Mouse (Mus musculus) forebrain, embryonic 13.5 days (tissue): ENCODE measurements around the gene Edaradd. TPM values are rescaled to one million over a fixed set of nuclear protein-coding genes. Genes with fewer than 3 reads are reported as not detected.
"Not testable (repeated sequence)": the region's sequence is repeated elsewhere in the genome, so short reads cannot be mapped to it uniquely, and the experiment has no call there.

Experiments used
- ATAC-seq: fragments of 200-750 bp; cut with Nextera tagmentation; 2 replicates; pipeline ENCODE4 v1.8.0; 2017
- H3K27ac ChIP-seq: fragments of 300-500 bp; sonication (generic); 2 replicates; pipeline ENCODE4 v1.5.1; 2015; ENCODE audit warnings: inconsistent platforms, mild to moderate bottlenecking, moderate library complexity
- H3K27me3 ChIP-seq: fragments of 300-500 bp; sonication (generic); 2 replicates; pipeline ENCODE4 v1.6.1; 2015; ENCODE audit warnings: mild to moderate bottlenecking, inconsistent platforms
- H3K36me3 ChIP-seq: fragments of 300-500 bp; sonication (generic); 2 replicates; pipeline ENCODE4 v1.6.1; 2015; ENCODE audit warnings: mild to moderate bottlenecking, inconsistent platforms; ENCODE audit not compliant: poor library complexity, severe bottlenecking
- H3K4me1 ChIP-seq: fragments of 300-500 bp; sonication (generic); 2 replicates; pipeline ENCODE4 v1.6.1; 2015; ENCODE audit warnings: inconsistent platforms
- H3K4me2 ChIP-seq: fragments of 300-500 bp; sonication (generic); 2 replicates; pipeline ENCODE4 v1.6.1; 2015; ENCODE audit warnings: inconsistent platforms, mild to moderate bottlenecking, moderate library complexity
- H3K4me3 ChIP-seq: fragments of 300-500 bp; sonication (generic); 2 replicates; pipeline ENCODE4 v1.5.1; 2015; ENCODE audit warnings: mild to moderate bottlenecking, inconsistent platforms
- H3K9ac ChIP-seq: fragments of 300-500 bp; sonication (generic); 2 replicates; pipeline ENCODE4 v1.6.1; 2015; ENCODE audit warnings: mild to moderate bottlenecking, inconsistent platforms
- H3K9me3 ChIP-seq: fragments of 300-500 bp; sonication (generic); replicated peaks from 2 replicates; pipeline ENCODE4 v1.6.1; 2016; ENCODE audit warnings: inconsistent platforms
- WGBS: fragments of 180-500 bp; shearing (Covaris S2); methylation state at CpG from one replicate; pipeline ENCODE4 v1.1.7; 2015; 5-methylcytosine and 5-hydroxymethylcytosine counted together
- polyA plus RNA-seq: library from polyadenylated mRNA; unstranded; fragments of >200 nt; fragmentation: Nextera tagmentation; extraction: Ambion mirVana; gene quantifications from 2 replicates; pipeline ENCODE4 v1.2.1, GENCODE M21; 2015

The Edaradd gene
- polyA plus RNA-seq, 1 experiment from 2014 or later = 1.3 TPM

DNA sequence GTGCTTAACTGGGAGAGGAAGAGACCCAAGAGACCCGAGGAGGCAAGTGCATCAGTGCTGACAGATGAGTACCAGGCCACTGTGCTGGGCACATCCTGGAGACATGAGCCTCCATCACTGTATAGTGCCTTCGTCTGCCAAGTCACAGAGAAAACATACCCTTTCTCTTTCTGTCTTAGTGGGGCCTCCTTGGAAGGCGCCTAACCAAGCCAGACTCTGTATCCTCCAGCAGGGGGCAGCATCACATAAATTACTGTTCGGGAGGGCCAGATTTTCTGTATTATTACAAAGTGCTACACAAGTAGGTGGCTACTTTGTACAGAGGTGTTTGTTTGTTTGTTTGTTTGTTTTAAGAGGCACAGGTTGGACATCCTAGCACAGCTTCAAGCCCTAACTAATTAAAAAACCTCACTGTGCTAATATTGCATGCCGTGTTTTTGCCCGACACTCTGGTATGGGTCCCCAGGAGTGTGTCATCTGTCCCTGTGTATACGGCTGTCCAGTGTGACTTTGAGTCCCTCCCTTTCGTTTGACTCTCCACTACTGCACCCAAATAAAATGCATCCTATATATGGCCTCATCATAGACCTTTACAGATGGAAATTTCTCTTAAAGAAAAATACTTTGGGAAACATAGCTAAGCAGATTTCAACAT, 46.4 kb downstream of the Edaradd start:
- H3K9me3 ChIP-seq = no peaks in the 10 kb centered on the region
- no peak overlapping the region for H3K4me2 ChIP-seq
- H3K27me3 ChIP-seq = no peaks in the 10 kb centered on the region
- 43% methylated on average over 8 of the region's 8 CpGs for WGBS
- H3K4me3 ChIP-seq = no peak overlapping the region
- no peaks in the 10 kb centered on the region for H3K4me1 ChIP-seq
- H3K9ac ChIP-seq = no peak overlapping the region
- ATAC-seq = peak; percentile 91
- H3K27ac ChIP-seq = no peak overlapping the region
- H3K36me3 ChIP-seq = no peaks in the 10 kb centered on the region

DNA sequence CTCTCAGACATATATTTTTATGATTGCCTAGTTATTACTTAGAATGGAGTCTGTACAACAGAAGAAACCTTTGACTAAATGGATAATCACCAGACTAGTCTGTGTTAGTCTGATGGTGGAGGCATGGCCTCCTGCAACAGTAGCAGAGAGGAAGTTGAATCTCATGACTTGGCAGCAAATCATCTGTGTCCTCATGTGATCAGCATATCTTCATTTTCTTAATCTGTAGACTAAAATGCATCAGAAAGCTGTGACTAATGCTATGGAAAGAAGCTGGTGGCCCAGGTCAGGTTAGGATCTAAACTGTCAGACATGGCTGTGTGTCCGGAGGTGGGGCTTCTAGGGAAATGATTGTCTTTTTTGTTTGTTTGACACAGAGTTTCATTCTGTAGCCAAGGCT, 51.8 kb downstream of the Edaradd start:
- Histone ChIP-seq H3K27ac (no peak overlapping the region), H3K4me3 (no peak overlapping the region), H3K9me3 (no peaks in the 10 kb centered on the region), H3K4me2 (no peak overlapping the region), H3K27me3 (no peaks in the 10 kb centered on the region), H3K36me3 (no peaks in the 10 kb centered on the region), H3K4me1 (no peaks in the 10 kb centered on the region), H3K9ac (no peak overlapping the region)
- WGBS = 94% methylated on average over 1 of the region's 1 CpGs
- no peak for ATAC-seq

- Histone ChIP-seq H3K4me3 (no peak within 1 kb of the TSS), H3K36me3 (no peaks in the 10 kb centered on the region), H3K4me1 (peaks cover 13% of the 10 kb centered on the region), H3K27ac (no peak within 1 kb of the TSS), H3K27me3 (no peaks in the 10 kb centered on the region), H3K4me2 (no peak within 1 kb of the TSS), H3K9ac (no peak within 1 kb of the TSS), H3K9me3 (no peaks in the 10 kb centered on the region)
- 87% methylated on average over 1 of the region's 1 CpGs for WGBS
- no peak for ATAC-seq
Observed at GRCm38 (mm10) chr13:12464844-12465243, 55.4 kb downstream of the Edaradd start, which contains the start of gene Lgals8. Gene Lgals8 (minus strand): TSS chr13:12464944.

DNA sequence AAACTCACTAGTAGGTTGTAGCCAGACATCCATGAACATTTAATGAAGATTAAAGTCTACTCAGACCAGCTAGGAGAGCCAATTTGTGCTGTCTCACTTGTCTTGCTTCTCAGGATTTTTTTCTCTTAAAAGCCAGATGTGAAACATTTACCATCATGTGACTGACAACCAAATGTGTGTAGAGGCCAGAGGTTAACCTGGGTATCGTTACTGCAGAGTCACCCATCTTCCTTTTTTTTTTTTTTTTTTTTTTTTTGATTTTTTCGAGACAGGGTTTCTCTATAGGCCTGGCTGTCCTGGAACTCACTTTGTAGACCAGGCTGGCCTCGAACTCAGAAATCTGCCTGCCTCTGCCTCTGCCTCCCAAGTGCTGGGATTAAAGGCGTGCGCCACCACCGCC, 56.1 kb downstream of the Edaradd start:
- WGBS = 85% methylated on average over 6 of the region's 6 CpGs
- not testable (repeated sequence) for H3K27me3 ChIP-seq, H3K36me3 ChIP-seq, H3K4me2 ChIP-seq, H3K9ac ChIP-seq, H3K4me3 ChIP-seq, ATAC-seq, H3K9me3 ChIP-seq, H3K27ac ChIP-seq
- H3K4me1 ChIP-seq = peaks cover 13% of the 10 kb centered on the region

- H3K9me3 ChIP-seq = no peaks in the 10 kb centered on the region
- H3K4me3 ChIP-seq = no peak overlapping the region
- H3K4me2 ChIP-seq = no peak overlapping the region
- no peak for ATAC-seq
- H3K27ac ChIP-seq = no peak overlapping the region
- 82% methylated on average over 4 of the region's 4 CpGs for WGBS
- no peaks in the 10 kb centered on the region for H3K36me3 ChIP-seq
- H3K9ac ChIP-seq = no peak overlapping the region
- H3K27me3 ChIP-seq = no peaks in the 10 kb centered on the region
- peaks cover 13% of the 10 kb centered on the region for H3K4me1 ChIP-seq
Observed at GRCm38 (mm10) chr13:12462623-12463022, 57.6 kb downstream of the Edaradd start.

- no peaks in the 10 kb centered on the region for H3K9me3 ChIP-seq
- H3K27ac ChIP-seq = no peak overlapping the region
- peak overlapping the region; percentile 73 for H3K9ac ChIP-seq
- WGBS = 5% methylated on average over 7 of the region's 7 CpGs
- peak overlapping the region; percentile 81 for H3K4me2 ChIP-seq
- no peaks in the 10 kb centered on the region for H3K36me3 ChIP-seq
- ATAC-seq = peak; percentile 52
- peak overlapping the region; percentile 66 for H3K4me3 ChIP-seq
- peaks cover 13% of the 10 kb centered on the region for H3K4me1 ChIP-seq
- no peaks in the 10 kb centered on the region for H3K27me3 ChIP-seq
Observed at GRCm38 (mm10) chr13:12461730-12462119, 58.5 kb downstream of the Edaradd start.

DNA sequence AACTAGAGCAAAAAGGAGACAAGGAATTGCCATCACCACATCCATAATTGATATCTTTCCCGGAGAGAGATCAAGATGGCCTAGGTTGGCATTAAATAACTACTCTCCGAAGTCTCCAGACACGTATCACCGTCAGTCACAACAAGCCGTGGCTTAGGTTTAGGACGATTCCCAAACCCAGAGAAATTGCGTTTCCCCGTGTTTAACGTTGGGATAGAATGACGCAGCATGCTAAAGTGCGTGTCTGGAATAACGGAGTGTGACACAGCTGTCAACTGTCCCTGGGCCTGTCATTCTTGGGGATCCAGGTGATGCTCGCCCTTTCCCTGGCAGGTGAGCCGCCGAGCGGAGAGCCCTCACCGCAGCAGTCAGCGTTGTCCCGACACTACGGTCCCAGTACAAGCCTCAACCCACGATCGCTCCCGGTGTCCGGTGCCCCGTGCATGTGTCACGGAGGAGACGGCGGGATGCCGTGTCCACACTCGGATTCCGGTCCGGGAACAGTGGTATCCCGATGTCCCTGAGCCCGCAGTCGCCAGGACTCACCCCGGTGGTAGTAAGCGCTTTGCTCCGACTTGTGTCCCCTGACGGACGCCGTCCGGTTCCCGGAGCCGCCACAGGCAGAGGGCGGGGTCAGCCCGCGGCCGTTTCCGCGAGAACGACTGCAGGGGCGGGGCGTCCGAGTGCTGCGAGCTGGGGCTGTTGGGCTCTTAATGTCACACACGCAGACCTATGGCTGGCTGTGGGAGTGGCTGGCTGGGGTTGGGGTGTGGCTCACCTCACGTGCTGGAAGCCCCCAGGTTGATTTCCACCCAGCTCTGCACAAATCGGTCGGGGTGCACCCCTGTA, 59.1 kb downstream of the Edaradd start:
- Histone ChIP-seq H3K4me3 (peak overlapping the region; percentile 66), H3K9me3 (no peaks in the 10 kb centered on the region), H3K4me2 (peak overlapping the region; percentile 81), H3K27ac (no peak overlapping the region), H3K36me3 (no peaks in the 10 kb centered on the region), H3K9ac (peak overlapping the region; percentile 73), H3K27me3 (no peaks in the 10 kb centered on the region), H3K4me1 (peaks cover 13% of the 10 kb centered on the region)
- WGBS = under 1% methylated on average over 59 of the region's 59 CpGs
- ATAC-seq = peak; percentile 96

- H3K9me3 ChIP-seq = no peaks in the 10 kb centered on the region
- peaks cover 13% of the 10 kb centered on the region for H3K4me1 ChIP-seq
- 0 out of 2 replicates have a peak, but pooled peaks have one; percentile 3 for ATAC-seq
- no peaks in the 10 kb centered on the region for H3K36me3 ChIP-seq
- H3K9ac ChIP-seq = peak overlapping the region; percentile 73
- peak overlapping the region; percentile 81 for H3K4me2 ChIP-seq
- no peak overlapping the region for H3K27ac ChIP-seq
- WGBS = 7% methylated on average over 8 of the region's 8 CpGs
- no peaks in the 10 kb centered on the region for H3K27me3 ChIP-seq
- peak overlapping the region; percentile 66 for H3K4me3 ChIP-seq
Observed at GRCm38 (mm10) chr13:12460443-12460842, 59.8 kb downstream of the Edaradd start.

- H3K4me2 ChIP-seq = no peak overlapping the region
- no peak for ATAC-seq
- no peak overlapping the region for H3K9ac ChIP-seq
- no peaks in the 10 kb centered on the region for H3K9me3 ChIP-seq
- H3K36me3 ChIP-seq = 0 out of 2 replicates have a peak, but pooled peaks cover 3% of the 10 kb centered on the region
- peaks cover 10% of the 10 kb centered on the region; the same call in 1 of the 2 replicates for H3K4me1 ChIP-seq
- WGBS = 84% methylated on average over 7 of the region's 7 CpGs
- no peaks in the 10 kb centered on the region for H3K27me3 ChIP-seq
- H3K27ac ChIP-seq = no peak overlapping the region
- H3K4me3 ChIP-seq = no peak overlapping the region
Observed at GRCm38 (mm10) chr13:12456711-12457110, 63.5 kb downstream of the Edaradd start.

DNA sequence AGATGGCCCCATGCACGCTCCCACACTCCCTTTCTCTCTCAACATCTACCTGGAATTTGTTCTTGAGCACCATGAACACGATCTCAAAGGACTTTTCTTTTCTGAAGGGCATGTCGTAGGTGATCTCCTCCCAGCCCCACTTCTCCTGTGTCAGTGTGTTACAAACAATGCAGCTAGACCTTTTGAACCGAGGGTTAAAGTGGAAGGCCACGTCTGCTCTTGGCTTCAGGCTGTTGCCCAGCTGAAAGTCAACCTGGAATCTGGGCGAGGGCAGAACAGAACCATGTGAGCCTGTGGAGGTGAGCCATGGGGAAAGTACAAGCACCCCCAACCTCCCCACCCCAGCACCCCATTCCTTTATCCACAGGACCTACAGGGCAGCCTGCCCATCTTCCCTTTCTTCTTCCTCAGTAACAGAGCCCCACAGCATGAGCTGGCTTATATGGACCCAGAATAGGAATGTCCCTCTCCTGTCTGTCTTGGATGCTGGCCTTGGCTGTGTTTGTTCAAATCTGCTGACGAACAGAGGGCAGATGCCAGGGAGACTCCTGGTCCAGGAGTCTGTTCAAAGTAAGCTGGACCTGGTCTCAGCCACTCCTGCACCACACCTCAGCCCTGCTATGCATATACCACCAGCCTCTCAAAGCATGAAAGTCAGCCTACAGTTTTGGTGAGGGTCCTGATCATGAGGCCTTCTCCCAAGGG, 65.4 kb downstream of the Edaradd start:
- 0 out of 2 replicates have a peak, but pooled peaks cover 3% of the 10 kb centered on the region for H3K36me3 ChIP-seq
- no peak overlapping the region for H3K4me3 ChIP-seq
- no peaks in the 10 kb centered on the region for H3K9me3 ChIP-seq
- no peaks in the 10 kb centered on the region for H3K4me1 ChIP-seq
- no peak overlapping the region for H3K4me2 ChIP-seq
- ATAC-seq = no peak
- no peaks in the 10 kb centered on the region for H3K27me3 ChIP-seq
- 85% methylated on average over 7 of the region's 7 CpGs for WGBS
- no peak overlapping the region for H3K9ac ChIP-seq
- H3K27ac ChIP-seq = no peak overlapping the region

DNA sequence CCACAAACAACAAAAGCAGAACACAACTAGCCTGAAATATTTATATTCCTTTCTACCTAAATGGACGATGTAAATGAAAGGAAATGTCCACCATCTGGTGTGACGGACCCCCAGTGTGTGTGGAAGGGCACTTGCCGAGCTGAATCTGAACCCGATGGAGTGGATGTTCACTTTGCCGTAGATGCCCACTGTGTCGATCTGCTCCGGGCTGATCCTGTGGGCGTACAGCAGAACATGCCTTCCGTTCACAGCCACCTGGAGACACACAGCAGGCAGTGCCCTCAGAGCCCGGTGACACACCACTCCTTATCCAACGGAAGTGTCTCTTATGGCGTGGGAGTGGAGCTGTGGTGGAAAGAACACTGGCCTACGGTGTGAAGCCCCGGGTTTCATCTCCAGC, 67.1 kb downstream of the Edaradd start:
- Histone ChIP-seq H3K9ac (no peak overlapping the region), H3K9me3 (no peaks in the 10 kb centered on the region), H3K27ac (no peak overlapping the region), H3K36me3 (0 out of 2 replicates have a peak, but pooled peaks cover 3% of the 10 kb centered on the region), H3K4me1 (no peaks in the 10 kb centered on the region), H3K4me2 (no peak overlapping the region), H3K27me3 (no peaks in the 10 kb centered on the region), H3K4me3 (no peak overlapping the region)
- ATAC-seq = no peak
- WGBS = 87% methylated on average over 14 of the region's 14 CpGs
